Mouse (Mus musculus) B cell, adult 62 days (primary cell): ENCODE measurements around the gene Ipo13. TPM values are rescaled to one million over a fixed set of nuclear protein-coding genes. Genes with fewer than 3 reads are reported as not detected.

Experiments
- total RNA-seq: library from RNA; stranded (reverse); gene quantifications from 4 replicates; pipeline ENCODE4 v1.2.4, GENCODE M21; 2023

The Ipo13 gene
- total RNA-seq, result 48.5 to 63.6 TPM (median 56.5 TPM) in 4 replicates

DNA sequence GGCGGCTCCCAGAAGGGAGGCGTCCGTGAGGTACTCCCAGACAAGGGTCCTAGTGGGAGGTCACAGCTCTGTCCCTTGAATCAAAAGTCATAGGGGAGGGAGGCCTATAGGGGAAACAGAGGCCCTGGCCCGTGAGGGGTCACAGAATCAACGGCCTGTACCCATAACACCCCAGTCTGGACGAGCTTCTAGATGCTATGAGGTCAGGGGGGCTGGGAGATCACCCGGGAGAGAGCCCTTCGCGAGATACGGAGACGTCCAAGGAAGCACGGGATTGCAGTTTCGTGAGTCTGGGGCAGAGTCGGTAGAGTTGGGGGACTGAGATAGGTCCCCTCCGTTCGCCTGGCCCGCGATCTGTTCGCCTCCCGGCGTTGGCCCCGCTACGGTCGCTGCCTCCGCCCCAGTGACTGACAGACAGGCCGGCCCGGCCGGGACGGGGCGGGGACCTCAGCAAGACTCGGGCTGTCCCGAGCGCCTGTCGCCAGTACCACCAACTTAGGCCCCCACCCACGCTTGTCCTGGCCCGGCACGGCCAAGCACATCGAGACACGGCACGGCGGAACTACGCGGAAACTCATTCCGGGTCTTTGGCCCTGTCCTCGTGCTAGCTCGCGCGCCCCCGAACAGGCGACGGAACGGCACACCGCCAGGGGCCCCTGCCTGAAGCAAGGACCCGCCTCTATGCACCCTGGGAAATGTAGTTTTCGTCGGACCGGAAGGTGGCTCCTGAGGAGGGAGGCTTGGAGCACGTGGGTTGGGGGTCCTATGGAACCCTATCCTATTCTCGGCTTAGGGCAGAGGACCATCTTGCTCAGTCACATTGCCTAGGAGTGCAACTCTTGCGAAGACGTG lies at the start of gene Ipo13:
Ipo13 (minus strand) TSS at position 409 of the 852 bp plus-strand sequence.

DNA sequence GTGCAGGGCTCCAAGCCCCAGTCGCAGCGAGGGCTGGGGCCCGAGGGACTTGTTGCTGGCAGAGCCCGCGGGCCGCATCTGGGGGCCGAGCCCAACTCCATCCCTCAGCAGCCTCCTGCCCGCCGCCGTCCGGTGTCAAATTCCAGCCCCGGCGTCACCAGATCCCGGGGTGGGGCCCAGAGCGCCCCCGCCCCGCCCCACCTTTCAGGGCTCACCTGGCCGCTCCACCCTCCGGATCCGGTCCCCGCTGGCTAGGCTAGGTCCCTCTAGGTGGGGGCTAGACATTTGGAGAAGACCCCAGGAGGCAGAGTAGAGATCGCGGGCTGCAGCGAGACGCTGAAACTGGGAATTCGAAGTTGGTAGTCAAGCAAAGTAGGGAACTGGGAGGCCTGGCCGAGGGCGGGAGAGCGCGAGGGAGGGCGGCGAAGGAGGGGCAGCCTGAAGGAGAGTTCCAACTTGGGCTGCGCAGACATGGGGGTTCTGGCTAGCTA lies 14.6 kb upstream of the Ipo13 start, which contains the start of gene Artn:
Artn (minus strand) TSS at position 373 of the 491 bp plus-strand sequence.

GRCm38 (mm10) chr4:117891738-117892161 lies 23.0 kb downstream of the Ipo13 start, which contains the start of gene Dph2:
Dph2 (minus strand) TSS chr4:117892032.

GRCm38 (mm10) chr4:117887133-117887532 lies 27.7 kb downstream of the Ipo13 start, which contains the start of gene Atp6v0b:
Atp6v0b (minus strand) TSS chr4:117887333.

DNA sequence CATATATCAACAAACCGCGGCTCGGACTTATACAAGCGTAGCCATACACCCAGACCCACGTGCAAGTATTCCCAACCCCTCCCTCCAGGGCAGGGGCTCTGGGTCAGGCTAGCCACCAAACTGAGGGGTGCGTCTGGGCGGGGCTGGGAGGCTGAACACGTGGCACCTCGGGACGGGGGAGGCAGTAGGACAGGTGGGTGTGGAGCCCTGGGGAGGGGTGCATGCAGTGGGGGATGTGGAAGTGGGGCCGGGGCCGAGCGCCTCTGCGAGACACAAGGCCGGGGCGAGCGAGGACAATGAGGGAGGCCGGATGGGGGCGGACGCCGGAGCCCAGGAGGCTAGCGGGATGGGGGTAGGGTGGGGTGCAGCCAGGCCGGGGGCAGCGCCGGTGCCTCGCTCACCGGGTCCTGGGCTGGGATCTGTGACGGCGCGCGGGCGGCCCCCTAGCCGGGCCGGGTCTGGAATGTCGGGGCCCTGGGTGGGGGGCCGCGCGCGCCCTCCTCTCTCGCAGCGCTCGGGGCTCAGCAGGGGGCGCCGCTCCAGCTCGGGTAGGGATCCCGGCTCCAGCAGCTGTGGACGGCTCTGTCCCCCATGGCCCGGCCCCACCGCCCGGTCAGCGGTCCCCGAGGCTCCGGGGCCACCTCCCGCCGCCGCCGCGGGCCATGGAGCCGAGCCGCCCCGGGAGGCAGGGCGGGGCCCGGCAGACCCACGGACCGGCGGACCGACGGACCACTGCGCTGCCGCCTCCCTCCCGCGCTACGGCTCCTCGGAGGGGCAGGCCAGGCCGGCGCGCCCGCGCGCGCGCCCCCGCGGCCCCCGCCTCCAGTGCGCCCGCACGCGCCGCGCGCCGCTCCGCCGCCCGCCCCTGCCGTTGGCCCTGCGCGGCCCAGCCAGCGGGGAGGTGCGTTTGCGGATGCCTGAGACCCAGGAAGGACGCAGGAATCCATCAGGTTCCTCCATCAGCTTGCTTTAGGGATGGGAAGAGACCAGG lies 31.8 kb downstream of the Ipo13 start, which contains the start of gene B4galt2:
B4galt2 (minus strand) TSS at position 787 of the 991 bp plus-strand sequence.

DNA sequence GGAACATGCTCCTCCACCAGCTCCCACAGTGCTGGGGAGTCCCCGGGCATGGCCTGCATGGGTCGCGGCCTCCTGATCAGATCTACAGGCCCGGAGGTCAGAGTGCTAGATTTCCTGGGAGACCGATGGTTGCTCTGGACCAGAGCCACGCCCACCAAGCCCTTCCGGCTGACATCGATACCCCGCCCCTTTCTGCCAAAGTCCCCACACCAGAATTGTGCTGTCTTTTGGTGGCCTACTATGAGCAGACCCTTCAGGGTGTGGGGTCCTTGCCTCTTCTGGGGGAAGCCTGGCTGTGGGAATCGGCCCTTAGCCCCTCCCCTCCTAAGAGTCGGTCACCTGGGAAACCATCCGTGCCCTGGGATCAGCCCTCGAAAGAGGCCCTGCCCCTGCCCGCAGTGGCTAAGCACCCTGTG lies 42.3 kb downstream of the Ipo13 start, which contains the start of gene Ccdc24:
Ccdc24 (minus strand) TSS at position 87 of the 416 bp plus-strand sequence.

Other genes with a start within 250 kb of the Ipo13 start
- 26.2 to 32.5 TPM (median 30.3 TPM) in 4 replicates for gene Dmap1, start 232.7 kb downstream of the Ipo13 start, total RNA-seq
- not detected in 4 replicates for gene Gm12845, start 190.6 kb downstream of the Ipo13 start, total RNA-seq
- gene Klf17, start 149.4 kb downstream of the Ipo13 start, total RNA-seq, result not detected in 4 replicates
- gene Slc6a9, start 80.5 kb downstream of the Ipo13 start, total RNA-seq, result 0.29 to 0.38 TPM in 2 of 4 replicates, not detected in the others
- not detected in 4 replicates for gene Ccdc24, start 42.4 kb downstream of the Ipo13 start, total RNA-seq
- 0.82 to 2.5 TPM (median 1.0 TPM) in 3 of 4 replicates, not detected in the other for gene B4galt2, start 31.5 kb downstream of the Ipo13 start, total RNA-seq
- gene Atp6v0b, start 27.7 kb downstream of the Ipo13 start, total RNA-seq, result 234 to 261 TPM (median 254 TPM) in 4 replicates
- gene Dph2, start 23.0 kb downstream of the Ipo13 start, total RNA-seq, result 11.5 to 17.1 TPM (median 15.1 TPM) in 4 replicates
- 0.27 to 0.60 TPM (median 0.33 TPM) in 4 replicates for gene Artn, start 14.8 kb upstream of the Ipo13 start, total RNA-seq
- 17.1 to 21.7 TPM (median 19.8 TPM) in 4 replicates for gene St3gal3, start 219.9 kb upstream of the Ipo13 start, total RNA-seq